Mouse (Mus musculus) MEL (cell line): ENCODE data around the gene Itgb3bp.

ENCODE experiments used
- CTCF ChIP-seq, 3 experiments: IDR thresholded peaks in 2 of 3; conservative IDR thresholded peaks in 1 of 3; 2 replicates each; pipeline ENCODE4 v1.5.1; 2011 to 2012; ENCODE audit warnings: low read length in 3 of 3, low read depth in 2 of 3, mild to moderate bottlenecking in 2 of 3, improper control_type of control experiment in 1 of 3, inconsistent platforms in 1 of 3, mixed read lengths in 1 of 3, moderate library complexity in 1 of 3; ENCODE audit not compliant: control insufficient read depth in 1 of 3, insufficient read depth in 1 of 3, poor library complexity in 1 of 3, severe bottlenecking in 1 of 3
- E2F4 ChIP-seq: IDR thresholded peaks from 2 replicates; pipeline ENCODE4 v1.6.1; 2011; ENCODE audit warnings: low read depth, low read length, improper control_type of control experiment, borderline replicate concordance
- ETS1 ChIP-seq: IDR thresholded peaks from 2 replicates; pipeline ENCODE4 v1.6.1; 2012; ENCODE audit warnings: low read depth, mild to moderate bottlenecking, inconsistent platforms, low read length, improper control_type of control experiment, moderate library complexity
- GATA1 ChIP-seq: IDR thresholded peaks from 2 replicates; pipeline ENCODE4 v1.6.1; 2011; ENCODE audit warnings: low read depth, low read length, improper control_type of control experiment
- MAX ChIP-seq: IDR thresholded peaks from 2 replicates; pipeline ENCODE4 v1.6.1; 2011; ENCODE audit warnings: low read length, improper control_type of control experiment
- MXI1 ChIP-seq: IDR thresholded peaks from 2 replicates; pipeline ENCODE4 v1.6.1; 2011; ENCODE audit warnings: mild to moderate bottlenecking, low read depth, low read length, improper control_type of control experiment
- MYC ChIP-seq: IDR thresholded peaks from 2 replicates; pipeline ENCODE4 v1.6.1; 2011; ENCODE audit warnings: low read depth, mild to moderate bottlenecking, low read length, improper control_type of control experiment, moderate library complexity
- NRF1 ChIP-seq: IDR thresholded peaks from 2 replicates; pipeline ENCODE4 v1.6.1; 2014; ENCODE audit warnings: low read depth, mild to moderate bottlenecking, inconsistent platforms, low read length, improper control_type of control experiment, moderate library complexity; ENCODE audit not compliant: poor library complexity, insufficient read depth, severe bottlenecking
- POLR2A ChIP-seq, 2 experiments: IDR thresholded peaks; 2 replicates each; pipeline ENCODE4 v1.6.1; 2011 to 2012; ENCODE audit warnings: low read length in 2 of 2, mild to moderate bottlenecking in 2 of 2, control low read depth in 1 of 2, improper control_type of control experiment in 1 of 2, low read depth in 1 of 2, moderate library complexity in 1 of 2; ENCODE audit not compliant: control insufficient read depth in 1 of 2, insufficient read depth in 1 of 2, poor library complexity in 1 of 2
- TAL1 ChIP-seq: IDR thresholded peaks from 2 replicates; pipeline ENCODE4 v1.6.1; 2012; ENCODE audit warnings: mild to moderate bottlenecking, inconsistent platforms, low read length, moderate library complexity, mixed read lengths
- UBTF ChIP-seq: IDR thresholded peaks from 2 replicates; pipeline ENCODE4 v1.6.1; 2012; ENCODE audit warnings: low read depth, mild to moderate bottlenecking, inconsistent platforms, low read length, improper control_type of control experiment, moderate library complexity, borderline replicate concordance; ENCODE audit not compliant: insufficient read depth
- ZNF384 ChIP-seq: IDR thresholded peaks from 2 replicates; pipeline ENCODE4 v1.6.1; 2012; ENCODE audit warnings: low read depth, mild to moderate bottlenecking, inconsistent platforms, low read length, improper control_type of control experiment

DNA sequence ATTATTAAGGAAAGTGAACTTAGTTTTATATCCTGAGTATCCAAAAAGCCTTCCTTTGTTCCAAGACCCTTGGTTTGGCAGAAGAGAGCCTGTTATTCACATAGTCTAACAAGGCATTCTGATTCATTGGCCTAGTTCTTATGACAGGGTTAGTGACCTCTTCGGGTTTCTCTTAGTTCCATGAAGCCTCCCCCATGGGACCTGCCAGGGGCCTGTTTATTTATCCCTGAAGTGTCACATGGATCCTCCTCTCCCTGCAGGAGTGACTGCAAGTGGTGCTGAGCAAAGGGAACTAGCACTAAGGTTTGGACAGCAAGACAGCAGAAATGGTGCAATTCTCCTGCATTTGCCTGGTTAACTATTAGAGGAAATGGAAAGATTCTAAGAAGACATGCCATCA, 156.6 kb downstream of the Itgb3bp start:
- TF ChIP-seq MXI1: no peak
- no peak for TF ChIP-seq GATA1
- TF ChIP-seq E2F4: no peak
- no peak for TF ChIP-seq POLR2A (IDR thresholded peaks at IDR 0.05; ENCODE audit: control insufficient read depth in 1 of 2, insufficient read depth in 1 of 2, low read depth in 1 of 2, low read length in 2 of 2, poor library complexity in 1 of 2)
- TF ChIP-seq ZNF384: no peak
- no peak for TF ChIP-seq CTCF (IDR thresholded peaks at IDR 0.05 in 2 of 3, conservative IDR thresholded peaks at IDR 0.05 in 1 of 3; ENCODE audit: control insufficient read depth in 1 of 3, insufficient read depth in 1 of 3, low read depth in 2 of 3, low read length in 3 of 3, poor library complexity in 1 of 3, severe bottlenecking in 1 of 3)
- TF ChIP-seq MYC: no peak
- no peak for TF ChIP-seq NRF1
- TF ChIP-seq TAL1: no peak
- no peak for TF ChIP-seq ETS1
- TF ChIP-seq UBTF: no peak
- no peak for TF ChIP-seq MAX
